Mouse (Mus musculus) stomach, postnatal 0 days (tissue): ENCODE data around the gene Olfr721-ps1. TPM values are rescaled to one million over a fixed set of nuclear protein-coding genes. Genes with fewer than 3 reads are reported as not detected.

Source experiments
- ATAC-seq: fragments of 200-750 bp; cut with Nextera tagmentation; 2 replicates; pipeline ENCODE4 v1.8.0; 2017; ENCODE audit not compliant: low FRiP score, low TSS enrichment
- DNase-seq: peaks from one replicate; pipeline ENCODE4 v3.0.0-alpha.2; 2016; ENCODE audit warnings: low spot score
- H3K27ac ChIP-seq: fragments of 300-500 bp; sonication (generic); replicated peaks from 2 replicates; pipeline ENCODE4 v1.5.1; 2014; ENCODE audit warnings: mild to moderate bottlenecking, control low read depth
- H3K27me3 ChIP-seq: fragments of 300-500 bp; sonication (generic); 2 replicates; pipeline ENCODE4 v1.6.1; 2014; ENCODE audit warnings: low read length; ENCODE audit not compliant: control insufficient read depth, insufficient read depth
- H3K36me3 ChIP-seq: fragments of 300-500 bp; sonication (generic); 2 replicates; pipeline ENCODE4 v1.6.1; 2014; ENCODE audit warnings: low read length, mixed read lengths; ENCODE audit not compliant: control insufficient read depth, insufficient read depth
- H3K4me1 ChIP-seq: fragments of 300-500 bp; sonication (generic); replicated peaks from 2 replicates; pipeline ENCODE4 v1.6.1; 2014; ENCODE audit warnings: antibody characterized with exemption; ENCODE audit not compliant: control insufficient read depth, insufficient read depth
- H3K4me2 ChIP-seq: fragments of 300-500 bp; sonication (generic); replicated peaks from 2 replicates; pipeline ENCODE4 v1.6.1; 2014; ENCODE audit warnings: low read depth, mild to moderate bottlenecking, control low read depth, moderate library complexity
- H3K4me3 ChIP-seq: fragments of 300-500 bp; sonication (generic); 2 replicates; pipeline ENCODE4 v1.5.1; 2014; ENCODE audit warnings: low read depth, low read length, control low read depth
- H3K9ac ChIP-seq: fragments of 300-500 bp; sonication (generic); 2 replicates; pipeline ENCODE4 v1.6.1; 2014; ENCODE audit warnings: mild to moderate bottlenecking, low read length, control low read depth, mixed read lengths
- H3K9me3 ChIP-seq: fragments of 300-500 bp; sonication (generic); 2 replicates; pipeline ENCODE4 v1.6.1; 2016; ENCODE audit warnings: low read length; ENCODE audit not compliant: control insufficient read depth
- CTCF ChIP-seq: IDR thresholded peaks from 2 replicates; pipeline ENCODE4 v1.5.1; 2016; ENCODE audit warnings: antibody characterized with exemption, low read depth, mild to moderate bottlenecking, moderate library complexity
- EP300 ChIP-seq: optimal IDR thresholded peaks from 2 replicates; pipeline ENCODE3; 2016; ENCODE audit warnings: antibody characterized with exemption
- WGBS: fragments of 180-500 bp; shearing (Covaris S2); extraction: QIAGEN DNeasy Blood & Tissue Kit; methylation state at CpG from one replicate; pipeline ENCODE4 v1.1.7; 2014; 5-methylcytosine and 5-hydroxymethylcytosine counted together
- polyA plus RNA-seq: library from polyadenylated mRNA; unstranded; fragments of >200 nt; fragmentation: Nextera tagmentation; extraction: Ambion mirVana; gene quantifications from 2 replicates; pipeline ENCODE4 v1.2.1, GENCODE M21; 2015

The Olfr721-ps1 gene
- not detected in 2 replicates for polyA plus RNA-seq

DNA sequence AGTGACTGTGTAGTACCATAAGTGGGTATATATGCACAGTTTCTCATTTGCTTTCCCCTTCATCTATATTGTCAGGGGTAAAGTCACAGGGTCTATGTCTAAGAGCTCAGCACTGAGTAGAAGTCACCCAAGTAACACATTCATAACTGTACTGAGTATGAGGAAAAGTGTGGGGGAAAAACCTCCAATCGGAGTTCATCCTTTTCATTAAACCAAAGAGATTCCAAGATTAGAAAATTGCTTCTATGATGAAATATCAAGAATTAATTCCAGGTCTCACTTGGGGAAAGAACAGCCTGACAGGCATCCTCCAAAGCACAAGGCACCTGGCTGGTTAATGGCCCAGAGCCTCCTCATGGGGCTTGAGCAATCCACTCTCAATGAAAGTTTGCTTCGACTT lies at the start of gene Olfr721-ps1:
Gene Olfr721-ps1, plus strand, starts transcription at position 301 of the 400 bp plus-strand sequence.
- WGBS = 67% methylated on average over 2 of the region's 2 CpGs
- no peak for DNase-seq
- H3K4me1 ChIP-seq = no peaks in the 10 kb centered on the region
- no peak within 1 kb of the TSS for H3K4me3 ChIP-seq
- no peak within 1 kb of the TSS for H3K9ac ChIP-seq
- no peaks in the 10 kb centered on the region for H3K9me3 ChIP-seq
- H3K27me3 ChIP-seq = no peaks in the 10 kb centered on the region
- ATAC-seq = no peak
- H3K36me3 ChIP-seq = no peaks in the 10 kb centered on the region
- H3K4me2 ChIP-seq = no peak within 1 kb of the TSS
- H3K27ac ChIP-seq = no peak within 1 kb of the TSS
- TF ChIP-seq CTCF = no peak
- TF ChIP-seq EP300 = no peak

DNA sequence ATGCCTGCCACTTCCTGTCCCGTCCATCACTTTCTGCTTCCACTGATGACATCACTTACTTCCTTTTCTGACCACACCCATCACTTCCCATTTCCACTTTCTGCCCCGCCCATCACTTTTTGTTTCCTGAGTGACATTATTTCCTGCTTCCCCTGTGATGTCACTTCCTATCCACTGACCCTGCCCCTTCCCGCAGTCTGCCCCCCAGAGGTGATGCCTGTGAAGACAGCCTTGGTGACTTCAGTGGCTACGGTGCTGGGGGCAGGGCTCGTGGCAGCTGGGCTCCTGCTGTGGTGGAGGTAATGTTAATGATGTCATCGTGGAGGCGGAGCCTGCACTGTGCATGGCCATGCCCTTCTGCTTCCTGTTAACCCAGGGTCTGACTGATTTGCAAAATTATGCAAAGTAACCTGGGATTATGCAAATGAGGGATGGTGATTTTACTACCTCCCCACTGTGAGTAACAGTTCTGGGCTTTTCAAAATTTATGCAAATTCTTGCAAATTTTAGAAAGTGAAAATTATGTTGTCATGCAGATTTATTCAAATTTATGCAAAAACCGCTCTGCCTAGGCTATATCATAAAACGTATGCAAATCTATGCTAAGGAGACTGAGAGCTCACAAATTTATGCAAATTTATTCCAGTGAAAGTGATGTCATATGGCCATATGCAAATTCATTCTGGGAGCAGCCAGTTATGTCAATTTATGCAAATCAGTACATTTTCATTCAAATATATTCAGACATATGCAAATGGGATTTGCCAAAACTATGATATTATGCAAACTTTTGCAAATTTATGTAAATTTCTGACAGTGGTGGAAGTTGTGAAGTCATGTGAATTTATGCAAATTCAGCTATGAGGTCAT lies 49.1 kb upstream of the Olfr721-ps1 start:
- H3K9ac ChIP-seq = no peak overlapping the region
- no peak overlapping the region for H3K27ac ChIP-seq
- peaks cover 23% of the 10 kb centered on the region for H3K9me3 ChIP-seq
- WGBS = 96% methylated on average over 9 of the region's 9 CpGs
- H3K4me2 ChIP-seq = no peak overlapping the region
- no peaks in the 10 kb centered on the region for H3K4me1 ChIP-seq
- no peaks in the 10 kb centered on the region for H3K36me3 ChIP-seq
- TF ChIP-seq CTCF = no peak; the same call in 1 of the 2 replicates
- no peak for TF ChIP-seq EP300
- H3K4me3 ChIP-seq = no peak overlapping the region
- ATAC-seq (no peak), DNase-seq (no peak)
- H3K27me3 ChIP-seq = no peaks in the 10 kb centered on the region

DNA sequence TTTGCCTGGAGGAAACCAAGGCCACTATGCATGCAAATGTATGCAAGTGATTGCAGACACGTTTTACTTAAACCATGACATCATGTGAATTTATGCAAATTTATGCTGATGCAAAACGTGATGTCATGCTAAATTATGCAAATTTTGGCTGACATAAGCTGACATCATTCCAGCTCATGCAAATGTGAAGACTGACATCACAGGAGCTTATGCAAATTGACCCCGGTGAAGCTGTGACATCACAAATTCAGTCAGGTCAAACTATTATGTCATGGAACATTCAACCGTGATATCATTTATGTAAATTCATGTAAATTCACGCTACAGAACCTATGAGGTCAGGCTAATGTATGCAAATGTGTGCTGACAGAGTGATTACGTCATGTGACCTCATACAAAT lies 48.5 kb upstream of the Olfr721-ps1 start:
- no peak overlapping the region for H3K27ac ChIP-seq
- no peaks in the 10 kb centered on the region for H3K27me3 ChIP-seq
- no peaks in the 10 kb centered on the region for H3K36me3 ChIP-seq
- no peak for TF ChIP-seq EP300
- no peak for TF ChIP-seq CTCF
- H3K4me2 ChIP-seq = no peak overlapping the region
- no peak for ATAC-seq
- no peaks in the 10 kb centered on the region for H3K4me1 ChIP-seq
- DNase-seq = no peak
- WGBS = 85% methylated on average over 6 of the region's 6 CpGs
- H3K9ac ChIP-seq = no peak overlapping the region
- H3K9me3 ChIP-seq = peaks cover 18% of the 10 kb centered on the region
- no peak overlapping the region for H3K4me3 ChIP-seq

DNA sequence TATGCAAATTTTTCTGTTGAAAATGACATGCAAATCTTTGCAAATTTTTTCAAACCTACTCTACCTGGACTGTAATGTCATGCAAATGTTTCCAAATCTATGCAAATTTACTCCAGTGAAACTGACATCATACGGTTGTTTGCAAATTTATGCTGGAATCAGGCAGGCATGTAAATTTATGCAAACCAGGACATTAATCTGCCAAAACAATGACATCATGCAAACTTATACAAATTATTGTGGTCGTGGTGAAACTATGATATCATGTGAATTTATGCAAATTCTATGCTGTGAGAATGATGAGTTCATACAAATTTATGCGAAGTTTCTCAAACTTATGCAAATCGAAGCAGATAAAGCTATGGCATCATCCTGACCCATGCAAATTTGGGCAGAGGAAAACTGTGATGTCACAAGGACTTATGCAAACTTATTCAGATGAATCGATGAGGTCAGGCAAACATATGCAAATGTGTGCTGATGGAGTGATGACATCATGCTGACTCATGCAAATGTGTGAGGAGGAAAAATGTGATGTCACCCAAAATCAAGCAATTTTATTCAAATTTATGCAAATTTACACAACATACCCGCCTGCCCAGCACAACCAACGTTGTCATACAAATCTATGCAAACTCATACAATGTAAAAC lies 47.9 kb upstream of the Olfr721-ps1 start:
- no peak for ATAC-seq
- peaks cover 14% of the 10 kb centered on the region for H3K9me3 ChIP-seq
- no peak overlapping the region for H3K4me2 ChIP-seq
- H3K9ac ChIP-seq = no peak overlapping the region
- H3K36me3 ChIP-seq = no peaks in the 10 kb centered on the region
- no peak for DNase-seq
- no peak for TF ChIP-seq CTCF
- TF ChIP-seq EP300 = no peak
- no peak overlapping the region for H3K27ac ChIP-seq
- H3K4me1 ChIP-seq = no peaks in the 10 kb centered on the region
- H3K4me3 ChIP-seq = no peak overlapping the region
- WGBS = 93% methylated on average over 7 of the region's 7 CpGs
- H3K27me3 ChIP-seq = no peaks in the 10 kb centered on the region

DNA sequence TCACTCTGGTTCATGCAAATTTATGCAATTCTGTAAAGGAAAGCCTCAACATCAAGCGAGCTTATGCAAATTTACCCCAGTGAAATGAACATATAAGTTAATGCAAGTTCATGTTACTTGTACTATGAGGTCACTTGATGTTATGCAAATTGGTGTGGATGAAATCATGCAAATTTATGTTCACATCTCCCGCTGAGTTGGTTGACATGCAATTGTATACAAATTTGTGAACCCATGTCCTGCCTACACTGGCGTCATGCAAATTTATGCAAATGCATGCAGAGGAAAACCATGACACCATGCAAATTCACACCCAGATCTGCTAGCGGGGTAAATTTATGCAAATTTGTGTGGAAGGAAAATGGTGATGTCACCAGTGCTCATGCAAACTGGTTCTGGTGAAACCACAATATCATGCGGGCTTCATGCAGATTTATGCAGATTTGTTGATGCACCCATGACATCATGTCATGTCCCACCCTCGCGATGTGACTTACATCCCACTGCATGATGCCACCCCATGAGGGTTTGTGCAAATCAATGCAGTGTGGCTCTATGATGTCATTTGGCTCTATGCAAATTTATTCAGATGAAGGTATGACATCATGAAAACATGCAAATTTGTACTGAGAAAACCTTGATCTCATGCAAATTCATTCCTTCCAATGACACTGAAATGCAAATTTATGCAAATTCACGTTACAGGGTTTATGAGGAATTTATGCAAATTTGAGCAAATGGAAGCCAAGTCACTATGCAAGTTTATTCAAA lies 47.2 kb upstream of the Olfr721-ps1 start:
- Histone ChIP-seq H3K4me3 (no peak overlapping the region), H3K4me2 (no peak overlapping the region), H3K27ac (no peak overlapping the region), H3K9ac (no peak overlapping the region), H3K36me3 (no peaks in the 10 kb centered on the region), H3K27me3 (no peaks in the 10 kb centered on the region), H3K4me1 (no peaks in the 10 kb centered on the region), H3K9me3 (peaks cover 13% of the 10 kb centered on the region)
- TF ChIP-seq EP300 = no peak
- DNase-seq = no peak
- no peak for ATAC-seq
- WGBS = 95% methylated on average over 8 of the region's 8 CpGs
